Mouse (Mus musculus): ENCODE data around the gene L2hgdh.

The L2hgdh gene

GRCm38 (mm10) chr12:69724711-69725460 lies at the start of gene L2hgdh, which contains the start of gene Atp5s:
L2hgdh (minus strand) TSS chr12:69724873.
Atp5s (plus strand) TSS chr12:69724950.
- in situ Hi-C loops (cut with MboI, MseI) = no loop called here

- in situ Hi-C loops (cut with MboI, MseI) = loop anchor here (10.0 kb wide), 1 partner anchor 286 kb away; no protein-coding TSS in a partner anchor
Observed at GRCm38 (mm10) chr12:69768841-69769240, 44.2 kb upstream of the L2hgdh start.

GRCm38 (mm10) chr12:69767476-69768258 lies 43.0 kb upstream of the L2hgdh start:
- in situ Hi-C loops (cut with MboI, MseI) = loop anchor here (10.0 kb wide), 1 partner anchor 287 kb away; no protein-coding TSS in a partner anchor

- in situ Hi-C loops (cut with MboI, MseI) = loop anchor here (10.0 kb wide), 1 partner anchor 288 kb away; no protein-coding TSS in a partner anchor
Observed at GRCm38 (mm10) chr12:69766185-69766904, 41.7 kb upstream of the L2hgdh start.

- in situ Hi-C loops (cut with MboI, MseI) = loop anchor here (10.0 kb wide), 1 partner anchor 289 kb away; no protein-coding TSS in a partner anchor
Observed at GRCm38 (mm10) chr12:69765543-69765942, 40.9 kb upstream of the L2hgdh start.

GRCm38 (mm10) chr12:69761603-69762002 lies 36.9 kb upstream of the L2hgdh start:
- in situ Hi-C loops (cut with MboI, MseI) = loop anchor here (10.0 kb wide), 1 partner anchor 293 kb away; no protein-coding TSS in a partner anchor

- in situ Hi-C loops (cut with MboI, MseI) = loop anchor here (10.0 kb wide), 1 partner anchor 294 kb away; no protein-coding TSS in a partner anchor
Observed at GRCm38 (mm10) chr12:69760743-69761406, 36.2 kb upstream of the L2hgdh start.

- in situ Hi-C loops (cut with MboI, MseI) = loop anchor here (10.0 kb wide), 1 partner anchor 295 kb away; no protein-coding TSS in a partner anchor
Observed at GRCm38 (mm10) chr12:69760014-69760413, 35.3 kb upstream of the L2hgdh start.

- in situ Hi-C loops (cut with MboI, MseI) = no loop called here
Observed at GRCm38 (mm10) chr12:69759267-69759885, 34.7 kb upstream of the L2hgdh start.

GRCm38 (mm10) chr12:69758221-69759185 lies 33.8 kb upstream of the L2hgdh start:
- in situ Hi-C loops (cut with MboI, MseI) = no loop called here

- in situ Hi-C loops (cut with MboI, MseI) = no loop called here
Observed at GRCm38 (mm10) chr12:69757418-69758141, 32.9 kb upstream of the L2hgdh start.

- in situ Hi-C loops (cut with MboI, MseI) = no loop called here
Observed at GRCm38 (mm10) chr12:69756015-69756414, 31.3 kb upstream of the L2hgdh start.

- in situ Hi-C loops (cut with MboI, MseI) = no loop called here
Observed at GRCm38 (mm10) chr12:69753936-69754335, 29.3 kb upstream of the L2hgdh start.

- in situ Hi-C loops (cut with MboI, MseI) = no loop called here
Observed at GRCm38 (mm10) chr12:69751864-69752341, 27.2 kb upstream of the L2hgdh start.

GRCm38 (mm10) chr12:69744138-69744537 lies 19.5 kb upstream of the L2hgdh start:
- in situ Hi-C loops (cut with MboI, MseI) = loop anchor here (5.0 kb wide), 1 partner anchor 153 kb away; no protein-coding TSS in a partner anchor

- in situ Hi-C loops (cut with MboI, MseI) = loop anchor here (5.0 kb wide), 1 partner anchor 155 kb away; no protein-coding TSS in a partner anchor
Observed at GRCm38 (mm10) chr12:69741965-69742364, 17.3 kb upstream of the L2hgdh start.

GRCm38 (mm10) chr12:69733923-69734322 lies 9.2 kb upstream of the L2hgdh start:
- in situ Hi-C loops (cut with MboI, MseI) = no loop called here

GRCm38 (mm10) chr12:69733518-69733917 lies 8.8 kb upstream of the L2hgdh start:
- in situ Hi-C loops (cut with MboI, MseI) = no loop called here

Data from regulatory T cell (primary cell).